Mouse (Mus musculus) liver, embryonic 16.5 days (tissue): Measurements from ENCODE around the gene Gm20908. TPM values are rescaled to one million over a fixed set of nuclear protein-coding genes. Genes with fewer than 3 reads are reported as not detected.
"Not testable (repeated sequence)": the region's sequence is repeated elsewhere in the genome, so short reads cannot be mapped to it uniquely, and the experiment has no call there.

ENCODE experiments used
- ATAC-seq: fragments of 200-750 bp; cut with Nextera tagmentation; 2 replicates; pipeline ENCODE4 v1.8.0; 2017; ENCODE audit warnings: low read depth, mild to moderate bottlenecking, moderate number of reproducible peaks, moderate library complexity
- H3K27ac ChIP-seq: fragments of 300-500 bp; sonication (generic); 2 replicates; pipeline ENCODE4 v1.5.1; 2014; ENCODE audit warnings: mild to moderate bottlenecking, low read length
- H3K27me3 ChIP-seq: fragments of 300-500 bp; sonication (generic); 2 replicates; pipeline ENCODE4 v1.6.1; 2014; ENCODE audit warnings: low read depth, low read length, mixed read lengths; ENCODE audit not compliant: control insufficient read depth, insufficient read depth
- H3K36me3 ChIP-seq: fragments of 300-500 bp; sonication (generic); 2 replicates; pipeline ENCODE4 v1.6.1; 2014; ENCODE audit warnings: mild to moderate bottlenecking; ENCODE audit not compliant: control insufficient read depth, insufficient read depth
- H3K4me1 ChIP-seq: fragments of 300-500 bp; sonication (generic); 2 replicates; pipeline ENCODE4 v1.6.1; 2014; ENCODE audit warnings: low read depth, low read length, mixed read lengths; ENCODE audit not compliant: control insufficient read depth
- H3K4me2 ChIP-seq: fragments of 300-500 bp; sonication (generic); 2 replicates; pipeline ENCODE4 v1.6.1; 2014; ENCODE audit warnings: low read depth, low read length, mixed read lengths
- H3K4me3 ChIP-seq: fragments of 300-500 bp; sonication (generic); 2 replicates; pipeline ENCODE4 v1.5.1; 2014; ENCODE audit warnings: low read depth, mild to moderate bottlenecking, low read length
- H3K9ac ChIP-seq: fragments of 300-500 bp; sonication (generic); 2 replicates; pipeline ENCODE4 v1.6.1; 2014; ENCODE audit warnings: low read depth, low read length
- H3K9me3 ChIP-seq: fragments of 300-500 bp; sonication (generic); replicated peaks from 2 replicates; pipeline ENCODE4 v1.6.1; 2016; ENCODE audit warnings: low read length; ENCODE audit not compliant: control insufficient read depth
- WGBS: fragments of 180-500 bp; shearing (Covaris S2); extraction: QIAGEN DNeasy Blood & Tissue Kit; methylation state at CpG from one replicate; pipeline ENCODE4 v1.1.7; 2014; ENCODE audit not compliant: insufficient replicate concordance; 5-methylcytosine and 5-hydroxymethylcytosine counted together
- polyA plus RNA-seq: library from polyadenylated mRNA; unstranded; fragments of >200 nt; fragmentation: Nextera tagmentation; extraction: Ambion mirVana; gene quantifications from 2 replicates; pipeline ENCODE4 v1.2.1, GENCODE M21; 2015

Gene Gm20908
- polyA plus RNA-seq = not detected in 2 replicates

DNA sequence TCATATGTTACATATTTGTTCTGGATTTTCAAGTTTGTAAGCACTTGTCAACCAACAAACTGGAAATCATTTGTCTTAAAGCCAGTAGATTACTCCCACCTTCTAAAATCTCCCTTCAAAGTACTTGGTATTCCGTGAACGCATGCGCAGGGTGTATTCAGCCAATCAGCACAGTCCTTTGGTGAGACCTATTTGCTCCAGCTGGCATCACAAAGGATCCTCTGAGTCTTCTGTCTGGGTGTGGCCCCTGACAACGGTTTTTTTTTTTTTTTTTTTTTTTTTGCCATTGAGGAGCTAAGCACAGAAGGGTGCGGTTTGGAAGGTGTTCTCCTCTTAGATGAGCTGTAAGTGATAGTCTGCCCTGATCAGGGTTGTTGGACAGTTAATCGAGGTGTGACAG lies at the start of gene Gm20908:
Gene Gm20908, plus strand, starts transcription at position 301 of the 400 bp plus-strand sequence.
- H3K4me1 ChIP-seq, H3K4me3 ChIP-seq, H3K9me3 ChIP-seq, ATAC-seq, H3K36me3 ChIP-seq, H3K27ac ChIP-seq, H3K27me3 ChIP-seq, H3K9ac ChIP-seq, H3K4me2 ChIP-seq: not testable (repeated sequence)
- WGBS = no CpG with 5 or more reads among the region's 6 CpGs
